Mouse (Mus musculus): ENCODE results near the gene Acacb. TPM values are rescaled to one million over a fixed set of nuclear protein-coding genes. Genes with fewer than 3 reads are reported as not detected.

The Acacb gene
- total RNA-seq, 2 experiments from 2014 or later: 2.9 to 5.5 TPM

DNA sequence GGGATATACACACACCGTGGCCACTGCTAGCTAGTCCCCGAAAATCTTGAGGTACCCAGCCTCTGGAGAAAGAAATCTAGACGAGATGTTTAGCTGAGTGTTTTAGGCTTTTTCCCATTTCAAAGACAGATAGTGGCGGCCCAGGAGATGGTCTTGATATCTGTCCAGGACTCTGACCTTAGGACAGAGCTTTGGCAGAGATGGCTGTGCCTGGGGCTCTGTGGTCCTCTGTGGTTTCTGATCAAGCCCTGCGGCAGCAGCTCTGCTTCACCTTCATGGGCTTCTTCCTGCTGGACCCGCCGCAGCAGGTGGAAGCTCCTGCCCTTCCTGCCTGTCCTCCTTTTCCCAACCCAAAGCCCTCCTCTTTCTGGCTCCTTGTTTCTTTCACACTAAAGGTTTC, 24.0 kb downstream of the Acacb start:
- intact Hi-C loops (cut with DNase I): no loop called here
- DNase-seq (ENCODE audit: extremely low spot score in 1 of 2, low spot score in 2 of 2): no peak

DNA sequence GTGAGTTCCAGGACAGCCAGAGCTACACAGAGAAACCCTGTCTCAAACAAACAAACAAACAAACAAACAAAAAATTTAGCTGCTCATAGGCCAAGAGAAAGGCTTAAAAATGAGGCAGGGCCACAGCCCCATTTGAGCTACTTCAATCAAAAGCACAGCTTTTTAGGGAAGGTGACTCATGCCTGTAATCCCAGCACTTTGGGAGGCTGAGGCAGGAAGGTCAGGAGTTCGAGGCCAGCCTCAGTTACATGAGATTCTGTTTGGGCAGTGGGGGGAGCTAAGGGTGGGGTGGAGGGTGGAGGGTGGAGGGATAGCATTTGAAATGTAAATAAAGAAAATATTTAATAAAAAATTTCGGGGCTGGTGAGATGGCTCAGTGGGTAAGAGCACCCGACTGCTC, 26.6 kb downstream of the Acacb start:
- intact Hi-C loops (cut with DNase I): no loop called here
- no peak for DNase-seq (ENCODE audit: extremely low spot score in 1 of 2, low spot score in 2 of 2)

DNA sequence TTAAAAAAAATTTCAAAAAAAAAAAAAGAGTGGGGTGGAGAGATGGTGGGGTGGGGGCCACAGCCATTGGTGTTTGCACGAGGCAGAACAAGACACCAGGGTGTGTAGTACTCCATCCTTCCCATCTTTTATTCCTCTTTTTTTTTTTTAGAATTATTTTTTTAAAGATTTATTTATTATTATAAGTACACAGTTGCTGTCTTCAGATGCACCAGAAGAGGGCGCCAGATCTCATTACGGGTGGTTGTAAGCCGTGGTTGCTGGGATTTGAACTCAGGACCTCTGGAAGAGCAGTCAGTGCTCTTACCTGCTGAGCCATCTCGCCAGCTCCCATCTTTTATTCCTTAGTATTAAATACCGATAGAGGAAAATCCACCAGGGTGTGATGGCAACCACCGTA, 27.1 kb downstream of the Acacb start:
- intact Hi-C loops (cut with DNase I): no loop called here
- no peak for DNase-seq (ENCODE audit: extremely low spot score in 1 of 2, low spot score in 2 of 2)

DNA sequence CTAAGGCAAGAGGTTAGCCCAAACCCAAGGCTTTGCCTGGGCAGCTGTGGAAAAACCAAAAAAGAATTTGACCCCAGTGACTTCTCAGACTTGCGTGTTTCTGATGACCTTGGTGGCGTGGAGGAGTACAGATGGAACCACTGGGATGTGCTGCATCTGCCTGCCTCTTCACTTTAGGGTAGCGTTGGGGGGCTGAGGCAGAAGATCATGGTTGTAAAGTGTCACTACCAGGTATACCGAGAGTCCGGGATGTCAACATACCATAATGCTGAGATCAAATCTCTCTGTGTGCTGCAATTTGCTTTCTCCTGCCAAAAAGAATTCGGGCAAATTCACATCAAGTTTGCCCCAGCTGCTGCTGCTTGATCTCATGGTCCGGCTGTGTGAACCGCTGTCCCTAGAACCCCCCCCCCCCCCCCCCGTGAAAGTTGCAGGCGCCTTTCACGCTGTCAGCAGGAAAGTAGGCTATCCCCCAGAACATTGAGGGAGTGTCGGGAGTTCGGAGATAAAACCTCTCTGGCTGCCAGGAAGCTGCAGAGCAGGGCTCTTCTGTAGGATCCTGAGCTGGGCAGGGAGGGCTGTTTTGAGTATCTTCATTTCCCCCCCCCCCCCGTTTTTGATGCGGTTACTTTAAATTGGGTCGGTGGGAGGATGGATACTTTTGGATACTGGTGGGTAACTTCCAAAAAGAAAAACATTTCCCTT, 27.7 kb downstream of the Acacb start:
- no peak for DNase-seq (ENCODE audit: extremely low spot score in 1 of 2, low spot score in 2 of 2)
- intact Hi-C loops (cut with DNase I): no loop called here

DNA sequence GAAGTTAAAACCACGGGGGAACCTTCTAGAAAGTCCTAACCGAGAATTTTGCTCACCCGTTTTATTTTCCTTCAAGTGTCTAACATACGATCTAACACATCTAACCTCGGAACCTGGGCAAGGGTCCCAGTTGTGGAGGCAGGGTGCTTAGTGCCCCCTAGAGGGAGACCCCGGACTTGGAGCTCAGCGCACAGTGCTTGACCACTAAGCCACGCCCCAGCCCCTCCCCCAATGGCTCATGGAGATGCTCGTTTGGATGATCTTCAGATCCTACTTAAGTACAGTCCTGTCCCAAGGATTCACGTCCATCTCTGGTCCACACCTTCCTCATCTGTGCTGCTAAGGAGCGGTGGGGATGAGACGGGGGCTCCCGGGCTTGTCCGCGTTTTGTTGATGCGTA, 28.3 kb downstream of the Acacb start:
- peak in 1 of 2 experiments; percentile 68 for DNase-seq (ENCODE audit: extremely low spot score in 1 of 2, low spot score in 2 of 2)

DNA sequence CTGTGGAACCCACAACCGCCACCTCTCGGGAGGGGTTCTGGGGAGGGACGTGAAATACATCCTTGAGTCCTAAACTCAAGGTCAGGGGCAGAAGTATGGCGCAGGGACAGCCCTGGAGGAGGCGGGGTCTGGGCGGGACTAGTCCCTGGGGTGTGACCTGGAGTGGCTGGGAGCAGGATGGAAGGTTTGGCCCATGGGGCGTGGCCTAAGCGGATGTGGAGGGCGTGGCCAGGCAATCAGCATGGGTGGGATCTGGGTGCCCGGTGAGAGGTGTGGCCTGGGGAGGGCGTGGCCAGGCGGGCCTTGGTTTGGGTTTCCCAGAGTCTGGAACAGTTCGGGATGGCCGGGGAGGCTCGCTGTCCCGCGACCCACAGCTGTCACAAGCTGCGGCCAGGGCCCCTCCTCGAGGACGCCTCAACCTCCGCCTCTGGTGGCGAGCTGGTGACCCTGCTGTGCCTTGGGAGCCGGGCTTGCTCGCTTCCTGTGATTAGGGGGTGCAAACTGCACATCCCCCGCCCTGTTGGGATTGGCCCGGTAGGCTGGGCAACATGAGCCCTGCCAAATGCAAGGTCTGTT, 29.3 kb downstream of the Acacb start:
- peak; percentile 51 to 97 for DNase-seq (ENCODE audit: extremely low spot score in 1 of 2, low spot score in 2 of 2)
- intact Hi-C loops (cut with DNase I): no loop called here

More for the DNA sequence above, 28.3 kb downstream of the Acacb start:
- intact Hi-C loops (cut with DNase I): no loop called here

DNA sequence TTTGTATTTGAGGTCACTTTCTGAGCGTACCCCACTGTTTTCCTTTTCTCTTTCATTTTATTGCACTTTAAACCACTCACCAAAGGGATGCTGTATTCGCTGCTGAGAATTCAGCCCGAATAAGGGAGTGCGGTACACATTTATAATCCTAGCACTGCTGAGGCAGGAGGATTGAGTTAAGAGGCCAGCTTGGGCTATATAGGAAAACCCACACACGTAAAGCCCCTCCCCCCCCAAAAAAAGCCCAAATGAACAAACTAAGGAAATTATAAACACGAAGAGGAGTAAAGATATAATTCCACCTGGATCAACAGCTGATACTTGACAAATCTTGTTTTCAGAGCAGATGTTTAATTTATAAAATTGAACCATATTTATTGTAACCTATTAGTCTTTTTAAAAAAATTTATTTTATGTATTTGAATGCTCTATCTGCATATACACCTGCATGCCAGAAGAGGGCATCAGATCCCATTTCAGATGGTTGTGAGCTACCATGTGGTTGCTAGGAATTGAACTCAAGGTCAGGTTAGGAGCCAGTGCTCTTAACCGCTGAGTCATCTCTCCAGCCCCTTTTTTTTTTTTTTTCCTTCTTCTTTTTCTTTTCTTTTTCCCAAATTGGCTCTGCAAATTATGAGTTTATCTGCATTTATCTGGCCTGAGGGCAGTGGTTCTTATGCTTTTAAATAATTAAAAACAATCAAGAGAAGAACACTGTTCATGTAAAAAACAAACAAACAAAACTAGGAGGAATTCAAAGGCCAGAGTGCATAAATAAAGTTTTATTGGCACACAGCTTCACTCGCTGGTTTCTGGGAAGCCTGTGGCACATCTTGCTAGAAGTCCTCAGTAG, 30.4 kb downstream of the Acacb start:
- no peak for DNase-seq (ENCODE audit: extremely low spot score in 1 of 2, low spot score in 2 of 2)
- intact Hi-C loops (cut with DNase I): no loop called here

DNA sequence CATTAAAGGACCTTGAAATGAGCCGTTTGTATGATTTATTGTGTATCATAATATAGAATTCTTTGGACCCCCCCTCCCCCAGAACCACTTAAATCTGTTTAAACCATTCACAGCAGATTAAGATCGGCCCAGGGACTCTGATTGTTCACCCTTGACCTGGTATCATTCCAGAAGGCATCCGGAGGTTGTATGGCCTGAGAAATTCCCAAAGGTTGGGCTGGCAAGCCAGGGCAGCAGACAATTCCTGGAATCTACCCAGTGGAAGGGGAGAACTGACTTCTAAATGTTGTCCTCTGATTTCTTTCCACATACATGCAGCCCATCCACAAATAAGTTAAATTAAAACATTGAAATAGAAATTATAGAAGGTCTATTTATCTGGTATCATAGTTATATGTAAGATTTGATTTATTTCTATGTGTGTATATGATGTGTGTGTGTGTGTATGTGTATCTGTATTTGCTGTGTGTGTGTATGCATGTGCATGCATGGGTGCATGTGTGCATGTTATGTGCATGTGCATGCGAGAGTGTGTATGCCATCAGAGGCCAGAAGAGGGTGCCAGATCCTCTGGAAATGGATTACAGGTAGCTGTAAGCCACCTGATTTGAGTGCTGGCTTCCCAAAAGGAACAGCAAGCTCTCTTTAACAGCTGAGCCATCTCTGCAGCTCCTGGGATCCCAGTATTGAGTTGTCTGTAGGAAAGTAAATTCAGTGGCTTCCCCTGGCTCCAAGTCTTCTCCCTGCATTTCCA, 31.8 kb downstream of the Acacb start:
- intact Hi-C loops (cut with DNase I): no loop called here
- DNase-seq (ENCODE audit: extremely low spot score in 1 of 2, low spot score in 2 of 2): no peak

DNA sequence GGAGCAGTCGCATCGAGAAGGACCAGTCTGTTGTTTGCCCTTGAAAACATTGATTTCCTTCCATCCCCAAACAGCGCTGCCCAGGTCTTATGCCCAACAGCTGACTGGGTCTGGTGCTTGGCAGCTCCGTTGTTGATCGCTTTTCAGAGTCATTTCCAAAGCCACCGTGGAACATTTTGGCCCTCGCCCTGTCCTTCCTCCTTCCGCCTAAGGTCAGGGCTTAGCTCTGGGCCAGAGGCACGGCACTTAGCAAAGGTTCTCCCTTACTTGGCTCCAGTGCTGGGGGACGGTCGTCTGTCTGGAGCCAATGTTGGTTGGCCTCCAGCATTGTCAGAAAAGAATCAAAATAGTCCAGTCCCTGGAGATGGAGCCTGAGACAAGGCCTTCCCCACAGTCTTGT, 33.2 kb downstream of the Acacb start:
- DNase-seq (ENCODE audit: extremely low spot score in 1 of 2, low spot score in 2 of 2): no peak
- intact Hi-C loops (cut with DNase I): no loop called here

DNA sequence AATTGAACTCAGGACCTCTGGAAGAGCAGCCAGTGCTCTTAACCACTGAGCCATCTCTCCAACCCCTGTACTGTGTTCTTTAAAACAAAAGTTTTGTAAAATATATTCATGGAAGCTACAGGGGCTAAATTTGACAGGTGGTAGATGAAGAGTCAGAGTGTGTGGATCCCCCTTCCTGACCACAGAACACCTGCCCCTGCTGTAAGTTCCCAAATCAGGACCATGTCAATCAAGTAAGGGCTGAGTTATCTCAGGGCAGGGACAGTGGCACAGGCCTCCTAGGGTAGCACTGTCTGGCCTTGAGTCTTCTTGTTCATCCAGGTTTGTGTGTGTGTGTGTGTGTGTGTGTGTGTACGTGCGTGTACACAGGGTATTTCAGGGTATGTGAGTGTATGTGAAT, 37.2 kb downstream of the Acacb start:
- intact Hi-C loops (cut with DNase I): no loop called here
- no peak for DNase-seq (ENCODE audit: extremely low spot score in 1 of 2, low spot score in 2 of 2)

DNA sequence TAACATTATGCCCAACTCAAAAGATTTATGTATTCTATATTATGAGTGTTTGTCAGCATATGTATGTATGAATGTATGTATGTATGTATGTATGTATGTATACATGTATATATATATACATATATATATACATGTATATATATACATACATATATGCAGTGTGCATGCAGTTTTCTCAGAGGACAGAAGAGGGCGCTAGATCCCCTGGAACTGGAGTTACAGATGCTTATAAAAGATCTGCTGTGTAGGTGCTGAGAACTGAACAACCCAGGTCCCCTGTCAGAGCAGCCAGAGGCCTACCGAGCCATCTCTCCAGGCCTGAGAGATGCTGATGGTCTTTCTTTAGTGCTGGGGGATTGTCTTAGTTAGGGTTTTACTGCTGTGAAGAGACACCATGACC, 40.8 kb downstream of the Acacb start:
- intact Hi-C loops (cut with DNase I): no loop called here
- DNase-seq (ENCODE audit: extremely low spot score in 1 of 2, low spot score in 2 of 2): no peak

DNA sequence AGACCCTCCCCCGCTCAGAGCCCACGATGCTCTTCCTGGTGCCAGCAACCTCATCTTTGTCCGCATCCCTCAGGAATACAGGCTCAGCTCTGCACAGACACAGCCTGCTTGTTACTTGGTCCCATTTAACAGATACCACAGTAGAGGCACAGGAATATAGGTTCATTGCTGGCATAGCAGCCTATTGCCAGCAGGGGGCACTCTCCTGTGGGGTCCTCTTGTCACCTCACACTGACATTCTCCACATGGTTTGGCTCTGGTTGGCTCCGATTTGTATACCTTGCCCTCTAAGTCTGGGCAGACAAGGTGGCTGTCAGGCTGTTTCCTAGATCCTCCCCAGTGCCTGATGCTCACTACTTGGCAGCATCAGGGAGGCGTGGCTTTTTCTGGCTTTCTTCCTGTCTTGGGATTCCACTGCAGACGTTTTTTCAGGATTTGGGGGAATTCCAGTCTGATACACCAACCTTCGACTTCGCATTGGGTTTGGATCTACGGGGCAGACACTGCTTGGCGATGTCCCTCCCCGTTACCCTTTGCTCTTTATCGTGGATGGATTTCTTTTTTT, 42.6 kb downstream of the Acacb start:
- no peak for DNase-seq (ENCODE audit: extremely low spot score in 1 of 2, low spot score in 2 of 2)
- intact Hi-C loops (cut with DNase I): no loop called here

DNA sequence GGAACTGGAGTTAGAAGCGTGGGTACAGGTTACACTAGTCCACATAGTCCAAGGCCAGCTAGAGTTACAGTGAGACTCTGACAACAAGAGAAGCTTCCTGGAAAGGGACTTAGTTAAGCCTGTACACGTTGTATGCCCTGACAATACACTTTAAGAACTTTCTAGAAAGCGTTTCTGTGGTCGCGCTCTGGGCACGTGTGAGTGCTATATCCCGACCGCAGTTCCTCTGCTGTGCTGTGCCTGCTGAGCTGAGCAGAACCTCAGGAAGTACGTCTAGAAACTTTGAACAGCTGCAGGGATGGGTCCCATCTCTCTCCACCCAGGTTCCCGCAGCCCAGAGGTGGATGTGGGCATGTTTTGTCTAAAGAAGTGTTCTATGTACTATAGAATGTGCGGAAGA, 47.8 kb downstream of the Acacb start:
- no peak for DNase-seq (ENCODE audit: extremely low spot score in 1 of 2, low spot score in 2 of 2)
- intact Hi-C loops (cut with DNase I): no loop called here

DNA sequence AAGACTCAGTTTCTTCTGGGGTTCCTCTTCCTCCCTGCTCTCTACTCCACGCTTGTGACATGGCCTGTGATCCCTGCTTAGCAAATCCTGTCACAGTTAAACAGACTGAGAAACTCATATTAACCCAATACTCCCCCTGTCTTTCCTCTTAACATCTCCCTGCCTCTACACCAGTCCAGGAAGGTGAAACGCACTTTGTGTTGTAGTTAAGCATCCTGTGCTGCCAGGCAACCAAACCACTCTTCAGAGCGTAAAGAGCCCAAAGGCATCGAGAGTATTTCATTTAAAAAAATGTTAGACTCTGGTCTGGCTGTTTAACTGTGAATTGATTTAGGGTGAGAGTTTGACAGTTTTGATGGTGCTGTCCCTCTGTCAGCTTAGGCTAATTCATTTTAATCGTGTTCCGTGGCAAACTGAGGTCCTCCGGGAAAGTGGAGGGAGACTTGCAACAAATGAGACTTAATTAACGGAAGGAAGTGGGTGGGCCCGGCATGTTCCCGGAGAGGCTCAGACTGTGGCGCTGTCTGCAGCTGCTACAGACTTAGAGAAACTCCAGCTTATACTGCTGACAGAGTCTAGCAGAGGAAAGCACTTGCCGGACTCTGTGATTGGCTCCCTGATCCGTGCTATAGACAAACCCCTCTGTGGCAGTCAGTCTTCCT, 52.9 kb downstream of the Acacb start:
- intact Hi-C loops (cut with DNase I): no loop called here
- peak; percentile 18 to 68 for DNase-seq (ENCODE audit: extremely low spot score in 1 of 2, low spot score in 2 of 2)

DNA sequence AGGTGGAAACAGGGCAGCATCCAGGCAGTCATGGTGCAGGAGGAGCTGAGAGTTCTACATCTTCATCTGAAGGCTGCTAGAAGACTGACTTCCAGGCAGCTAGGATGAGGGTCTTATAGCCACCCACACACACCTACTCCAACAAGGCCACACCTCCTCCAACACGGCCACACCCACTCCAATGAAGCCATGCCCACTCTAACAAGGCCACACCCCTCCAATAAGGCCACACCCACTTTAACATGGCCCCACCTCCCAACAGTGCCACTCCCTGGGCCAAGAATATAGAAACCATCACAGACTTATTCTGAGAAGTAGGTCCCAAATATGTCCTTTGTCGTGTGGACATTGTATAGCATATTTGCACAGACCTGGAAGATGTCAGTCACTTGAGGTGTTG, 59.8 kb downstream of the Acacb start:
- DNase-seq (ENCODE audit: extremely low spot score in 1 of 2, low spot score in 2 of 2): no peak
- intact Hi-C loops (cut with DNase I): no loop called here

DNA sequence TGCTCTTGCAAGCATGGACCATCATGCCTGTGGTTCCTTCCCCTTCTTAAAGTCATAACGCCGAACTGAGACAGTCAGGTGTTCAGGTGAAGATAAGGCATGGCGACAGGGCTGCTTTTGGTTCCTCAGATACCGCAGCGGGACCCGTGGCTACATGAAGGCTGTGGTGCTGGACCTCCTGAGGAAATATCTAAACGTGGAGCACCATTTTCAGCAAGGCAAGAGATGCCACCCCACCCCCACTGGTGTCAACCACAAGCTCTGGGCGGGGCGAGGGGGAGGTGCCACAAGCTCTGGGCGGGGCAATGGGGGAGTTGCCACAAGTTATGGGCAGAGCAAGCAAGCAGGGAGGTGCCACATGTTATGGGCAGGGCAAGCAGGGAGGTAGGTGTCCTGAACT, 66.8 kb downstream of the Acacb start:
- intact Hi-C loops (cut with DNase I): no loop called here
- DNase-seq (ENCODE audit: extremely low spot score in 1 of 2, low spot score in 2 of 2): peak in 1 of 2 experiments; percentile 34

DNA sequence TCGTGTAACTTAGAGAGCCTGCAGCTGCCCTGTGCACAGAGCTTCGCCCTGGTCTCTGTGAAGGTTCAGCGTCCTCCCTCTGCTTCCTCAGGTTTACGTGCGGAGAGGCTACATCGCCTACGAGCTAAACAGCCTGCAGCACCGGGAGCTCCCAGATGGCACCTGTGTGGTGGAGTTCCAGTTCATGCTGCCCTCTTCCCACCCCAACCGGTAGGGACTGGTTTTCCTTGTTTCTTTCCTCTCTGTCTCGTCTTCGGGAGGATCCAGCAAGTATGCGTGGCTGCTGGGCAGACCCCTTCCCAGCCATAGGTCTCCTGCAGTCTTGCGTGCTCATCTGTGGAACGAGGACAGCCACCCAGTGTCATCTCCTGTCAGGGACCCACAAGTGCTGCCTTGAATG, 72.4 kb downstream of the Acacb start:
- no peak for DNase-seq (ENCODE audit: extremely low spot score in 1 of 2, low spot score in 2 of 2)

DNA sequence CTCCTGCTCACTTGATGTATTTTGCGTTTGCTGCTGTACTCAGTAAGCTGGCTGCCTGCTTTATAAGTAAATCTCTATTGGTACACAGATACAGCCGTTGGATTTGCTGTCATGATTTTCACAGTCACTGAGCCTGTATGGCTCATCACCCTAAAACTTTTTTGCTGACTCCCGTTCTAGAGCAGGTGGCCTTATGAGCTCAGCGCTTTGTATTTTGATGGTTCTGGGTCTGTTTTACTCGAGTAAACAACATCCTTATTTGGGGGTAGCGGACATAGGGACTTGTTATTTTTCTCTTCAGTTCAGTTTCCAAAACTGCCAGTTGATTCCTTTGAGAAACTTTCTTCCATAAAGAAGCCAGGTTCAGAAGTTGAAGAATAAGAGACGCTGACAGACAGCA, 79.7 kb downstream of the Acacb start:
- intact Hi-C loops (cut with DNase I): no loop called here
- no peak for DNase-seq (ENCODE audit: extremely low spot score in 1 of 2, low spot score in 2 of 2)

More for the DNA sequence above, 72.4 kb downstream of the Acacb start:
- intact Hi-C loops (cut with DNase I): no loop called here

DNA sequence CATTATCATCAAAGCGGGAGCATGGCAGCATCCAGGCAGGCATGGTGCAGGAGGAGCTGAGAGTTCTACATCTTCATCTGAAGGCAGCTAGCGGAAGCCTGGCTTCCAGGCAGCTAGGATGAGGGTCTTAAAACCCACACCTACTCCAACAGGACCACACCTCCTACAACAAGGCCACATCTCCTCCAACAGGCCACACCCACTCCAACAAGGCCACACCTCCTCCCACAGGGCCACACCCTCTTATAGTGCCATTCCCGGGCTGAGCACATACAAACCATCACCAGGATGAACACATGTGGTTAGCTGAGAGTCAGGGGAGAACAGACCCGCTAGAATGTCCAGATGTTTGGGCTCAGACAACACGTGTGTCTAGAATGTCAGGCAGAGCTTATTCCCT, 82.6 kb downstream of the Acacb start:
- intact Hi-C loops (cut with DNase I): no loop called here
- no peak for DNase-seq (ENCODE audit: extremely low spot score in 1 of 2, low spot score in 2 of 2)
